Mouse (Mus musculus) lung, adult 2 months (tissue): ENCODE results near the gene Chmp2a. TPM values are rescaled to one million over a fixed set of nuclear protein-coding genes. Genes with fewer than 3 reads are reported as not detected.

Experiments
- DNase-seq: peaks from one replicate; pipeline ENCODE4 v3.0.0; 2022
- H3K4me1 ChIP-seq: fragments of 200-500 bp; 2 replicates; pipeline ENCODE4 v1.6.1; 2011; ENCODE audit warnings: low read length; ENCODE audit not compliant: control insufficient read depth, insufficient read depth
- H3K4me3 ChIP-seq: fragments of 200-500 bp; replicated peaks from 2 replicates; pipeline ENCODE3; 2011; ENCODE audit warnings: low read depth, mild to moderate bottlenecking, control low read depth, low read length; ENCODE audit errors: extremely low read depth
- CTCF ChIP-seq: fragments of 200-500 bp; IDR thresholded peaks from 2 replicates; pipeline ENCODE4 v1.5.1; 2011; ENCODE audit warnings: mild to moderate bottlenecking, low read length, control low read depth; ENCODE audit not compliant: insufficient read depth
- POLR2A ChIP-seq: fragments of 200-500 bp; IDR thresholded peaks from 2 replicates; pipeline ENCODE4 v1.6.1; 2011; ENCODE audit warnings: low read depth, mild to moderate bottlenecking, control low read depth, low read length, borderline replicate concordance; ENCODE audit errors: extremely low read depth
- WGBS: fragments of 180-500 bp; shearing (Covaris S2); methylation state at CpG from one replicate; pipeline ENCODE4 v1.1.7; 2018; 5-methylcytosine and 5-hydroxymethylcytosine counted together
- polyA plus RNA-seq: library from polyadenylated mRNA; depleted of rRNA; stranded (reverse); fragments of >200 nt; gene quantifications from 2 replicates; pipeline ENCODE4 v1.2.3, GENCODE M21; 2012

The Chmp2a gene
- polyA plus RNA-seq, 1 experiment, result 93.5 TPM

GRCm38 (mm10) chr7:13046084-13046483, 11.5 kb upstream of the Chmp2a start:
- 0% methylated on average over 2 of the region's 2 CpGs for WGBS
- peak; percentile 75 for TF ChIP-seq CTCF
- TF ChIP-seq POLR2A, result no peak
- peak; percentile 56 for DNase-seq

GRCm38 (mm10) chr7:13044254-13044625, 9.6 kb upstream of the Chmp2a start:
- no peak for DNase-seq
- peaks cover 6% of the 10 kb centered on the region; the same call in 1 of the 2 replicates for H3K4me1 ChIP-seq
- WGBS, result 7% methylated on average over 23 of the region's 23 CpGs
- no peak for TF ChIP-seq POLR2A
- no peak for TF ChIP-seq CTCF
- no peak overlapping the region for H3K4me3 ChIP-seq

More at GRCm38 (mm10) chr7:13046084-13046483, 11.5 kb upstream of the Chmp2a start:
- H3K4me3 ChIP-seq, result no peak overlapping the region
- peaks cover 6% of the 10 kb centered on the region; the same call in 1 of the 2 replicates for H3K4me1 ChIP-seq

- Histone ChIP-seq H3K4me3 (no peak overlapping the region), H3K4me1 (peaks cover 8% of the 10 kb centered on the region; the same call in 1 of the 2 replicates)
- WGBS, result 8% methylated on average over 88 of the region's 88 CpGs
- no peak for DNase-seq
- TF ChIP-seq CTCF (no peak), POLR2A (no peak)
These were observed 9.0 kb upstream of the Chmp2a start for GRCm38 (mm10) chr7:13043445-13044253.

GRCm38 (mm10) chr7:13043120-13043444, 8.5 kb upstream of the Chmp2a start:
- 56% methylated on average over 16 of the region's 16 CpGs for WGBS
- TF ChIP-seq CTCF (no peak), POLR2A (no peak)

GRCm38 (mm10) chr7:13042511-13042910, 7.9 kb upstream of the Chmp2a start:
- WGBS, result 76% methylated on average over 6 of the region's 6 CpGs
- DNase-seq, result no peak
- TF ChIP-seq POLR2A (no peak), CTCF (no peak)

More at GRCm38 (mm10) chr7:13043120-13043444, 8.5 kb upstream of the Chmp2a start:
- Histone ChIP-seq H3K4me3 (no peak overlapping the region), H3K4me1 (peaks cover 8% of the 10 kb centered on the region; the same call in 1 of the 2 replicates)
- no peak for DNase-seq

GRCm38 (mm10) chr7:13041256-13041655, 6.6 kb upstream of the Chmp2a start:
- WGBS, result 96% methylated on average over 1 of the region's 1 CpGs
- peaks cover 8% of the 10 kb centered on the region for H3K4me1 ChIP-seq
- DNase-seq, result no peak
- no peak overlapping the region for H3K4me3 ChIP-seq
- TF ChIP-seq POLR2A (no peak), CTCF (no peak)

More at GRCm38 (mm10) chr7:13042511-13042910, 7.9 kb upstream of the Chmp2a start:
- Histone ChIP-seq H3K4me1 (peaks cover 8% of the 10 kb centered on the region; the same call in 1 of the 2 replicates), H3K4me3 (no peak overlapping the region)

GRCm38 (mm10) chr7:13039181-13039580, 4.6 kb upstream of the Chmp2a start:
- Histone ChIP-seq H3K4me1 (peaks cover 13% of the 10 kb centered on the region), H3K4me3 (no peak overlapping the region)
- DNase-seq, result no peak
- WGBS, result 69% methylated on average over 1 of the region's 1 CpGs
- TF ChIP-seq POLR2A (no peak), CTCF (no peak)

GRCm38 (mm10) chr7:13038621-13039169, 4.1 kb upstream of the Chmp2a start:
- peaks cover 9% of the 10 kb centered on the region for H3K4me1 ChIP-seq
- H3K4me3 ChIP-seq, result peak overlapping the region; percentile 88
- DNase-seq, result no peak
- TF ChIP-seq POLR2A (no peak), CTCF (no peak)
- 7% methylated on average over 15 of the region's 15 CpGs for WGBS

GRCm38 (mm10) chr7:13037901-13038555, 3.4 kb upstream of the Chmp2a start, which contains the start of gene Ube2m:
Gene Ube2m (minus strand): TSS chr7:13038275.
- peak within 1 kb of the TSS; percentile 88 for H3K4me3 ChIP-seq
- TF ChIP-seq CTCF (no peak), POLR2A (peak; percentile 90)
- WGBS, result 1% methylated on average over 63 of the region's 65 CpGs
- peaks cover 10% of the 10 kb centered on the region for H3K4me1 ChIP-seq
- DNase-seq, result peak; percentile 99
